Mouse (Mus musculus) T-cell, adult 2 months (primary cell): ENCODE results near the gene Tbcb.
"Not testable (repeated sequence)": the region's sequence is repeated elsewhere in the genome, so short reads cannot be mapped to it uniquely, and the experiment has no call there.

ENCODE experiments used
- DNase-seq: peaks from one replicate; pipeline ENCODE4 v3.0.0; 2022; ENCODE audit warnings: low spot score

Tbcb gene

DNA sequence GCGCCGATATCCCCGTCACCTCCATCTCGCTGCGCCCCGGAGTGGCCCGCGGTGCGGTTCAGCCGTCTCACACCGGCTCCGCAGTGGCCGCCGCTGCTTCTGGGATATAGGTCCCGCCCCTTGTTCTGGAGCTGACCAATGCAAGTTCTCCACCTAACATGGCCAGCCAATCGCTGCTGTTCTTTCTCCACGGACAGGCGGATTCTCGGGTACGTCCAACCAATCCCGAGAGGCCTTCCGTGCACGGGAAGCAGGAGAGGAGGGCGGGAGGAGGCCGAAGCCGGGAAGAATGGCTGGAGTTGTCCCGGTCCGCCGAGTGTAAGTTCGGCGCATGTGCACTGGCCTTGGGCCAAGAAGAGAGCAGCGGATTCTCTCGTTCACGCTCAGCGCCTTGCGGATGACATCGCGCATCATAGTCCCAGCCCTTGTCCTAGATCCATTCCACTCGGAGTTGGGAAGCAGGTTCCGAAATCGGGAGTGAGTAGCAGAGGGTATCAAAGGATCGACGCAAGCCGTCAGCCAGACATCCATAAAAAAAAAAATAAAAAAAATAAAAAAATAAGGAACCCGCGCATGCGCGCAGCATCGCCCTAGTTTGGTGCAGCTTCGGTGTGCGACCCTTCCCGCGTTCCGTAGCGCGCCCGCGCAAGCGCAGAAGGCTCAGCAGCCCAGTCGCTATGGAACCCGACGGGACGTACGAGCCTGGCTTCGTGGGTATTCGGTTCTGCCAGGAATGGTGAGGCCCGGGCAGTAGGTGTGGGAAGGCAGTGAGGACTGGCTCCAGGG, at the start of gene Tbcb, which contains the start of gene Polr2i:
TSS of gene Tbcb (minus strand) at position 604 of the 786 bp plus-strand sequence.
TSS of gene Polr2i (plus strand) at position 280 of the 786 bp plus-strand sequence.
- peak; percentile 92 for DNase-seq

DNA sequence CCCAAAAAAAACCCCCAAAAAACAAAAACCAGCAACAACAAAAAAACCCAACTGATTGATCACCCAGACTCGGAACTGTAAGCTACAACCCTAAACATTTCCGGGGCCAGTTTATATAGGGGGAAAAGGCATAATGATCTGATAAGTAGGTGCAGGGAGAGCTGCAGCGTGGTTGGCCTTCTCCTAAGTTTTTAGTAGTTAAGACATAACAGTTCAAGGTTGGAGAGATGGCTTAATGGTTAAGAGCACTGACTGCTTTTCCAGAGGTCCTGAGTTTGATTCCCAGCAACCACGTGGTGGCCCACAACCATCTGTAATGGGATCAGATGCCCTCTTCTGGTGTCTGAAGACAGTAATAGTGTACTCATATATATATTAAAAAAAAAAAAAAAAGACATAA, 49.5 kb upstream of the Tbcb start:
- DNase-seq = no peak

DNA sequence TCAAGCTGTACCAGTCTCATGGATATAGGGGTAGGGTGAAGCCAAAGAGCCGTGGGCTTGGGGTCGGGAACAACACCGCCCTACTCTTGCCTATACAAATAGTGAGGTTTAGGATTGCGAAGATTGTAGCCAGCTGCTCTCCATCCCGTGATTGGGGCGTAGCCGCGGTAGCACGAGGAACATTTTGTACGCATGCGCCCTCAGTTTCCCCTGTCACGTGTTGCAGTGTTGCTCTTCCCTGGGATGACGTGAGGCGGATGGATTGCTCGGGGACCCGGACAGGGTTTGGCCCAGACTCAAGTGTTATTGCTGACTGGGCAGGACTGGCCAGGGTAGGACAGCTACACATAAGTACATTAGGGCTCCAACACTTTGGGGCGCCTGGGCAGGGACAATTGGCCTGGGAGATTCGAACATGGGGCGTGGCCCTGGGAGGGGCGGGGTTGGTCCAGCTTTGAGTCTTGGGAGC, 48.6 kb upstream of the Tbcb start:
- DNase-seq = peak; percentile 84

DNA sequence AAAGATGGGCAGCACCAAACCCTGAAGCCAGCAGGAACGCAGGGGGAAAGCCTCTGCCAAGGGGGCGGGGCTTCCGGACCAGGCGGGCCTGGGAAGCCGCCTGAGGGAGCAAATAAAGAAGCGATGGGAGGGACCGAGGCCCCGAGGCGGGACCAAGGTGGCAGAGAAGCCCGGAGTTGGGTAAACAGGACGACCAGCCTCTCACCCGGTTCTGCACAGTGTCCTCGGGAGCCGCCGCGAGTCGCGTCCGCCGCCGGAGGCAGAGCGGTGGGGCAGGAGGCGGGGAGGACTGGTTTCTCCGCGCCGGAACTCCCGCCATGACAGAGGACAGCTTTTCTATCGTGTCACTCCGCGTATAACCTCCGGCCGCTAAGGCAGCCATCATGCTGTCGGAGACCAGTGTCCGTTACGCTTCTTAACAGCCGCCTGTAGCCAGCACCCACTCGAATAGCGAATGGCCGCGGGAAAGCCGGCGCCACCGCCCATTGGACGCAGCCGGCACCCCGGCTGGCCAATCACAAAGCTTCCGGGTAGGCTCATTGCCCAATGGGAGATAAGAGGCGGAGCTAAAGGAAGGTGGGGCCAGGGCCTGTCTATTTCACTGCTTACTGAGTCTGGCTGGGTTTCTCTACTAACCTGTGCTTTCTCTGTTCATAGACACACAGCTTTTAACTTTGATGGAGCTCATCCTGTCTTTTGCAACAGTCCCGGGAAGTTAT, 48.0 kb upstream of the Tbcb start, which contains the start of the genes Thap8 and Wdr62:
TSS of gene Thap8 (plus strand) at position 144 of the 719 bp plus-strand sequence.
TSS of gene Wdr62 (minus strand) at position 469 of the 719 bp plus-strand sequence.
- peak; percentile 91 for DNase-seq

DNA sequence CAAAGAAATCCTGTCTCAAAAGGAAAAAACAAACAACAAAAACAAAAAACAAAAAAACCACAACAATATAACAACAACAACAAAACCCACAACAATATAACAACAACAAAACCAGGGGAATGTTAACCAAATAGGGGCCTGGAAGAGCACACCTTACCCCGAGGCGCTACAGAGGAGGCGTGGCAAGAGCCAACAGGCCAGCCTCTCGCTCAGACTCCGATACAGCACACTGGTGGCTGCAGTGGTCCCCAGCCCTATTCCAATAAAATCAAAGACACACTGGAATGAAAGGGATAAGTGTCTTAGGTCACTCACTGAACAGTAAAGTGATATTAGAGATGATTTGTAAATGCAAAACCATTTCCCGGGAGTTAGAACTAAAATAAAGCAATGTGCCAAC, 47.5 kb upstream of the Tbcb start:
- DNase-seq = no peak

DNA sequence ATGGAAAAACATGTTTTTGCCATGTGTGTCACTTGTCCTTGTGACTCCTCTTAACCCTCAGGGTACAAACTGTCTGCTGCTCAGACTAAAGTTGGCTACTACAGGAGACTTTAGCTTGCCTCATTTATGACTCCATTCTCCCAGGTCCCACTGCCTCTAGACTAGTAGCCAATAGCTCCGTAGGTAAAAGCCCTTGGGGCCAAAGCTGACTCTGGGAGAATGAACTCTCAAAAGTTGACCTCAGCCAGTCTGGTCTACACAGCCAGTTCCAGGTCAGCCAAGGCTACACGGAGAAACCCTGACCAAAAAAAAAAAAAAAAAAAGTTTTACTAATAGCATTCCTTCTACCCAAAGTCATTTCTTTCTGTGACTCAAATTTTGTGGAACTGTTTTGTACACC, 46.8 kb upstream of the Tbcb start:
- no peak for DNase-seq

DNA sequence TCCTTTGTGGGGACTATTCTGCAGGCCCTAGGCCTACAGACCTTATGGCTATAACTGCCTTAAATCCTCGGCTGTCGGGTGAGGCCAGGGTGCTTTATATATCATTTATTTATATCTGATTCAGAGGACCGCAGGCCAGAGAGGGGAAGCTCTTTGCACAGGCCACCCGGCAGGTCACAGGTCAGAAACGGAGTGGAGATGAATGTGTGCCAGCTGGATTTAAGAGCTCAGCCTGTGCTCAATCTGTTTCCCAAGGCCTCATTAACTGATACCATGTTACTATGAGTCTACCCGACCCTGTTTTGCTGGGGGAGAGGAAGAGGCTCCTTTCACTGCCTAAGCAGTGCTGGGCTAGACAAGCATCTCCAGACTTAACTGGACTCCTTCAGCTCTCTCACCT, 42.3 kb upstream of the Tbcb start:
- no peak for DNase-seq

DNA sequence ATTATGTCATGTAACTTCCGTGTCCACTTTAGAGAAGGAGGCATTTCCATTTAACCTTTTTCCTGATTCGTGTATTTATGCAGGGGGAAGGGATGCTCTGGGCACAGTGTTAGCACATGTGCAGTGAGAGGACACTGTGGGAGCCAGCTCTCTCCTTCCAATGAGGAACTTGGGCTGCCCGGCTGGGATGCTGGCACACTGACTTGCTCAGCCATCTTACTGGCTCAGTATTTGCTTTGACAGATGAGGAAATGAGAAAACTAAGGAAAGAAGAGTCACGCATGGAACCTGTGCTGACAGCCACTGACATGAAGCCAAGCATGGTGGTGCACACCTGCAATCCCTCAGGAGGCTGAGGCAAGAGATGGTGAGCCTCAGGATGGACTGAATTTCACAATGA, 37.6 kb upstream of the Tbcb start:
- DNase-seq = no peak

DNA sequence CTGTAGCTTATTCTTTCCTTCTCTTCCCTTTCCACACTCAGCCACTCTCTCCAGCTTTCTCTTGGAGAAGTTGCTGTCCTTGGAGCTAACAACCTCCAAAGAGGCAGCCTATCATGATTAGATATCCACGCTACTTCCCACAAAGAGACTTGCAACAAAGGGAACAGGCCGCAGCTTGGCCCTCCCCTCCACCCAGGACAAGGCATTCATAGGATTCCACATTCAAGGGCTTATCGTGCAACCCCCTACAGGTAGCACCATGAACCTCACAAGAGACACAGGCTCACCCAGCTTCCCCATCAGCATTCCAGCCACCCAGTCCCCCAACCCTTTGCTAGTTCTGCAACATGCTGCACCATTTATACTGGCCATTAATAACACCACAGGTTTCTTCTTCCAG, 34.7 kb upstream of the Tbcb start:
- no peak for DNase-seq

DNA sequence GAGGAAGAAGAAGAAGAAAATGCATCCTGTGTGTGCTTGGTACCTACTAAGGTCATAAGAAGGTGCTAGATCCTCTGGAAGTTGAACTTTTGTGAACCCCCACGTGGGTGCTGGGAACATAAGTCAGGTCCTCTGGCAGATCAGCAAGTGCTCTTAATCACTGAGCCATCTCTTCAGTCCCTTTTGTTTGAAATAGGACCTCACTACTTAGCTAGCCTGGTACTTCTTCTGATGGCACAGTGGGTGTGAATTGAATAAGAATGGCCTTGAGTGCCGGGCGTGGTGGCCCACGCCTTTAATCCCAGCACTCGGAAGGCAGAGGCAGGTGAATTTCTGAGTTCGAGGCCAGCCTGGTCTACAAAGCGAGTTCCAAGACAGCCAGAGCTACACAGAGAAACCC, 33.9 kb upstream of the Tbcb start:
- no peak for DNase-seq

DNA sequence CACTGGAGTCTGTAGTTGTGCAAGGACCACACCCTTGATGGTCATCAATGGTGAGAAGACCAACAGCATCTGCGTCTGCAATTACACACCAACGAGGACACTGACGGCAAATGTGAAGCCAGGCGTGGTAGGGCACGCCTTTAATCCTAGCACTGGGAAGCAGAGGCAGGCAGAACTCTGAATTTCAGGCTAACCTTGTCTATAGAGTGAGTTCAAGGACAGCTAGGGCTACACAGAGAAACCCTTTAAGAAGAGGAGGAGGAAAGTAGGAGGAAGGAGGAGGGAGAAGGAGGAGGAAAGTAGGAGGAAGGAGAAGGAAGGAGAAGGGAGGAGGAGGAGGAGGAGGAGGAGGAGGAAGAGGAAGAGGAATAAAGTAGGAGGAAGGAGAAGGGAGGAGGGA, 33.5 kb upstream of the Tbcb start:
- DNase-seq = no peak

DNA sequence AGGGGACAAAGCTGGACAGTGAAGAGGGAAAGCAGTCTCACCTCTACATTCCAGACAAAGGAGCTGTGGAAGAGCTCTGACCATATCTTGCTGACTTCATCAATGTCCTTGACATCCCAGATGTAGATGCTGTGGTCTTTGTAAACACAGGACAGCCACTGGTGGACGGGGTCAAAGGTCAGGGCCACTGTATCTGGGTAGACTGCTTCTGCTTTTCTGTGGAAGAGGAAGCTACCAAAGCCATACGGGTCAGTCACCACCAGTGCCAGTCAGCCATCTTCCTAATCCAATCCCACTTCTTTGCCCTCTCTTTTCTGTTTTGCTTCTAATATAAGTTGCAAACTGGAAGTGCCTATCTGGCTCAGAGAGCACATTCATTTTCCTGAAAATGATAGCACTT, 33.0 kb upstream of the Tbcb start:
- no peak for DNase-seq

DNA sequence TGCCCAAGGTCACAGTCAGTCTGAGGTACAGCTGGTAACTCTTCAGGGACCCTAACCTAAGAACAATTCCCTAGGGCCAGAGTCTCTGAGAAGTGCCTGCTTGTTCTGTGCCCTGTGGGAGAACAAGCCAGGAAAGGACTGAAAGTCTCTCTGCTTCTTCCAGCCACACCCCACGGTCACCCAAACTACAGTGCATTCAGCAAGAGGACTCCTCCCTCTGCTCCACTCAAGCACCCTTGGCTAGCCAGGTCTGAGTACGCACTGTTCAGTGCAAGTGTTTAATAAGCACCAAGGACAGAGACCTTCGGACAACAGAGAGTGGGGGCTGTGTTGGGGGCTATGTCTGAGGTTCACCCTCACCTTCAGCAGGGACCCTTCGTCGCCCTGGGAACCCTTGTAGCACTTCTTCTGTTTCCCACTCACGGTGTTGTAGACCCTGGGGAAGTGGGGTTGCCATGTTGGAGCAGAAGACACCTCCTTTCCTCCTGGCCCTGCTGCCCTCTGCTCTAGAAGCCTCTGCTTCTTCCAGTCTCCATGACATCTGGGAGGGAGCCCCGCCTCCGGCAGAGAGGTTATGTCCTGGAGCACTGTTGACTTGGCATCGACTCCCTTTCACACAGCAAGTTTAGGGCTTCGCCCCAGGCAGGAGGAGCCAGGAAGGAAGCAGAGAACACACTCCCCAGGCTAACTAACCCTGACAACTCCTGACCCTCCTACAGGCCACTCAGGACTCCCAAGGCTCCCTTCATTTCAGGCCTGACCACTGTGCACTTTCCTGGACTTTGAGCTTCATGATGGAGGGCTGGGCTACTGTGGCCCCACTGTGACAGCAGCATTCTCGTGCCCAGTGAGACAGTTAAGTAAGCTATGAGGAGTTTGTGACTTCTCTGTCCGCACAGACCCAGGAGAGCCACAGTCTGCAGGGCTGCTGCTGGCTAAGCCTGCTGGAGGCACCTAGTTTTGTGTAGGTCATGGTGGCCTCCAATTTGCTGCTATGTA, 20.2 kb upstream of the Tbcb start:
- DNase-seq = no peak

DNA sequence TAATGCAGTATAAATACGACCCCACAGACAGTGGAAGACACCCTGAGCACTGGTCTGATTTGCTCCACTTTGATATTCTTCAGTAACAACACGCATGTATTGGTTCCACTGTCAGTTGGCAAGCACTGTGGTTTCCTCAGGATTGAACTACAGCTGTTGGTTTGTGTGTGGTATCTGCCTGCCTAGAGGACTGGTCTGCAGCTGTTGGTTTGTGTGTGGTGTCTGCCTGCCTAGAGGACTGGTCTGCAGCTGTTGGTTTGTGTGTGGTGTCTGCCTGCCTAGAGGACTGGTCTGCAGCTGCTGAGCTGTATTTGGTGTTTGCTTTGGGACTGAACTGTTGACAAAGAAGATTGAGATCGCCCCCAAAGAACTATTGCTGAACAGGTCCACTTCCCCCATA, 5.3 kb upstream of the Tbcb start:
- not testable (repeated sequence) for DNase-seq

DNA sequence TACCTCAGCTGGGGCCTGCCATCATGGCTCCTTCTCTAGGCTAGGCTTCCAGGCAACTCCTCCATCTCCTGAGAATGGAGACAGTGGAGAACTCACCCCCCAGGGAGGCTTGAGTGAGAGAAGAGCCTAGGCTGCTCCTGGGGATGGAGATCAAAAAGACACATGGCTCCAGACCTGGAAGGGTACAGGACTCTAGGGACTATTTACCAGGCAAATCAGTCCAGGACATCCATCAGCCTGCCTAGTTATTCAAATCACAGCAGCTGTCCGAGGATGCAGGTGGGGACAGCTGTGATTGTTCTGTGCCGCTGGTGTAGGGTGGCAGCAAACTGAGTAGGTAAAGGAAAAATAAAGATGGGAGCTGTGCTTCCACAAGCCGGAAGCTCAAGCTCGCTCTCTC, 3.6 kb upstream of the Tbcb start, which contains the start of gene Ovol3:
TSS of gene Ovol3 (minus strand) at position 101 of the 400 bp plus-strand sequence.
- no peak for DNase-seq

DNA sequence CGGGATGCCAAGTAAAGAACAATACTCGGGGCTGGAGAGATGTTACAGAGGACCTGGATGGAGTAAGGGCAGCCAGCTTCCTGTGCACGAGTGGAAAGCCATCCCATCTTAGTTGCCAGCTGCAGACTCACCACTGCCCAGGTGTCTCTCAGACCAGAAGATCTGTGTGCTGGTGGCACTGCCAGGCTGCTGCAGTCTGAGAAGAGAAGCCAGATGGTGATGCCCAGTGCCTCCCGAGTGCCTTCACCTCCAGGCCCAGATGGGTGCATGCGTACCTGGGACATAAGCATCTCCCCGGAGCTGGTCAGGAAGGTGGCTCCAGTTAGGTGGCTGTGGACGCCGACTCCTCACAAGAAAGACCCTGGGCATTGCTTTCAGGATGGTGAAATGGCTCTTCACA, 3.0 kb upstream of the Tbcb start:
- no peak for DNase-seq

DNA sequence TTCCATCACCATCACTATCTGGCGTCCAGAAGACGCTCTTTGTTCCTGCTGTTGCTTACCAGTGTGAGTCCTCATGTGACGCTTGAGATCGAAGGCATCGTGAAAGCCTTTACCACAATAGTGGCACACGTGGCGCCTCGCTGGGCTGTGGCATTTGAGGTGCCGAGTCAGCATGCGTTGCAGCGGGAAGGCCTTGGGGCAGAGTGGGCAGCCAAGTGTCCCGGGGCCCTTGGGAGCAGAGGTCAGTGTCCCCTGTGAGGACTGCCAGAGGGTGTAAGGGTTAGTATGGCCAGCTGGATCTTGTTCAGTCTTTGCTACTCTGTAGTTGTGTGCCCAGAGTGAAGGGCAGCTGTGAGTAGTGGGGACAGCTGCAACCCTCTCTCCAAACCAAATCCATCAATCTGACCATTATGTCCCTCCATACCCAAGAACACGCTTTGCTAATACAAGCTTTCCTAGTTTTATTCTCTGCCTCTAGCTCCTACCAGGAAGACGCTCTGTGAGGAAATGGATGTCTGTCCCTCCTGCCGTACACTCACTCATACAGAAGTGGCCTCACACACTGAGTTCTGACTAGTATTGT, 2.3 kb upstream of the Tbcb start:
- no peak for DNase-seq

DNA sequence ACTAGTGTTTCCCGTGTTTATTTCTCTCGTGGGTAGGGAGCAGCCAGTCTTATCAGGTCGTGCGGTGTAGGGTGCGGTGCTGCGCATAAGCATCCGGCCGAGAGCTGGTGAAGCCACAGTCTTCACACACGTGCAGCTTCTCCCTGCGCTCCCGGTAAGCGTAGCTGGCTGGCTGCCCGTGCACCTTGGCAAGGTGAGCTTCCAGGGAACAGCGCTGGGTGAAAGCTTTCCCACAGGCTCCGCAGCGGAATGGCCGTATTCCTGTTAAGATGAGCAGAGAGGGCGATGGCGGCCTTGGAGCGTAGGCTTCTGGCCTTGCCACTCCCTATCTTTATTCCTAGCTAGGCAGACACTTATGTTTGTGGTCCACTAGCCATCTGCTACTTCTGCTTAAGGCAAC, 1.3 kb upstream of the Tbcb start:
- DNase-seq = no peak

DNA sequence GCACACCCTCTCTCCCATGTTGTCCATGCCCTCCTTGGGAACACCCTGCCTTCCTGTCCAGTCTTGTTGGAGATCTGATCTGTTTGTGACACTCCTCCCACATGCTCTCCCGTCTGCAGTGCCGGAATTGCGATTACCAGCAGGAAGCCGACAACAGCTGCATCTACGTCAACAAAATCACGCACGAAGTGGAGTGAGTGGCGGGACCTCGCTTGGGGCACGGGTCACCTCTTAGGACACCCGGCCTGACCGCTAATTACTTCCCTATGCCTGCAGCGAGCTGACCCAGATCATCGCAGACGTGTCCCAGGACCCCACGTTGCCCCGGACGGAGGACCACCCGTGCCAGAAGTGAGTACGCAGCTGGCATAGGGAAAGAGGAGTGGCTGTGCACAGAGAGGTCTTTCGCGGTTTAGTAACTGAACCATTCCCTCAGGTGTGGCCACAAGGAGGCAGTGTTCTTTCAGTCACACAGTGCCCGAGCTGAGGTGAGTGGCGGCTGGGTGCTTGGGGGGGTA, 618 bp upstream of the Tbcb start:
- peak; percentile 53 for DNase-seq

DNA sequence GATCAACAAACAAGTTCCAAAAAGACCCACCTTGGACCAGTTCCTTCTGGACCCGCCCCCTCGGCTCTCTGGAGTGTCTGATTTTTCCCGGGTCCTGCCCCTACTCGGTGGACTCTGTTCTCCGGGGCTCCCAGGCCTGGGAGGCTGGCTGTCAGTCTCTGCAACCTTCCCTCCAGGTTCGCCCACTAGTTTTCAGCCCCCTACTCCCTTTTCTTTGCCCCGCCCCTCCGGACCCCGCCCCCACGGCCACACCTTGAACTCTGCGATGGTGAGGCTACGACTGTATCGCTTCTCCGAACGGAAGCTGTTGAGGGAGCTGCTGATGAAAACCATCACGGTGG, 774 bp downstream of the Tbcb start:
- no peak for DNase-seq

DNA sequence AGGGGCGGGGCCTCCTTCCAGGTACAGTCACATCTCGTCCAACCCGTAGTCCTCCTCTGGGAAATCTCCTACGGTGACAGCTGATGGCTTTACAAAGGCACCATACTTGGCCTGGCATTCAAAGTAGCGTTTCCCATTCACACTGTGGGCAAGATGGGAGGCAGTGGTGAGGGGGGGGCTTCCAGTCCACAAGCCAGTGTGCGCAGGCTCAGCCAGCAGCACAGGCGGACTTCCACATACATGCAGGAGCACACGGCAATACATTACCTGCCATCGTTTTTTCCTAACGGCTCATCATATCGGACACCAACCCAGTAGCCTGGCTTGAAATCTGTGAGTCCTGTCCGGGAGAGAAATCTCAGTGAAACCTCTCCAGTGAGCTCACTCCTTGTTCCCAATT, 7.9 kb downstream of the Tbcb start:
- no peak for DNase-seq
